Mouse (Mus musculus): ENCODE data around the gene Olfr101. TPM values are rescaled to one million over a fixed set of nuclear protein-coding genes. Genes with fewer than 3 reads are reported as not detected.

The Olfr101 gene
- not detected for total RNA-seq (2021)
- long read RNA-seq, experiment 1, result 0 reads
- long read RNA-seq, experiment 2, result 0 reads

- no peak for DNase-seq
Observed at GRCm38 (mm10) chr17:37304213-37304612, at the start of gene Olfr101. Gene Olfr101, minus strand, starts transcription at chr17:37304313.

- DNase-seq, result no peak
Observed at GRCm38 (mm10) chr17:37339598-37339997, 35.5 kb upstream of the Olfr101 start, which contains the start of gene Olfr103. Gene Olfr103, minus strand, starts transcription at chr17:37339698.

GRCm38 (mm10) chr17:37316954-37317353 lies 12.8 kb upstream of the Olfr101 start, which contains the start of gene Olfr102:
Gene Olfr102, minus strand, starts transcription at chr17:37317054.
- no peak for DNase-seq

- no peak for DNase-seq
Observed at GRCm38 (mm10) chr17:37310146-37310699, 6.1 kb upstream of the Olfr101 start.

- DNase-seq, result no peak
Observed at GRCm38 (mm10) chr17:37308483-37308882, 4.4 kb upstream of the Olfr101 start.

GRCm38 (mm10) chr17:37283360-37283759 lies 20.8 kb downstream of the Olfr101 start, which contains the start of gene Olfr99:
Gene Olfr99, minus strand, starts transcription at chr17:37283460.
- no peak for DNase-seq

- no peak for DNase-seq
Observed at GRCm38 (mm10) chr17:37280331-37280730, 23.8 kb downstream of the Olfr101 start.

- no peak for DNase-seq
Observed at GRCm38 (mm10) chr17:37276573-37276972, 27.5 kb downstream of the Olfr101 start.

GRCm38 (mm10) chr17:37275626-37276248 lies 28.4 kb downstream of the Olfr101 start:
- DNase-seq, result no peak

- DNase-seq, result peak; percentile 25
Observed at GRCm38 (mm10) chr17:37270702-37271092, 33.4 kb downstream of the Olfr101 start.

GRCm38 (mm10) chr17:37270058-37270701 lies 33.9 kb downstream of the Olfr101 start, which contains the start of gene H2-M3:
Gene H2-M3, plus strand, starts transcription at chr17:37270220.
- peak; percentile 83 for DNase-seq

- no peak for DNase-seq
Observed at GRCm38 (mm10) chr17:37263626-37264025, 40.5 kb downstream of the Olfr101 start, which contains the start of gene Olfr98. Gene Olfr98, minus strand, starts transcription at chr17:37263749.

GRCm38 (mm10) chr17:37250544-37250943 lies 53.6 kb downstream of the Olfr101 start:
- DNase-seq, result no peak

- no peak for DNase-seq
Observed at GRCm38 (mm10) chr17:37249460-37249859, 54.7 kb downstream of the Olfr101 start.

Other genes with a start within 250 kb of the Olfr101 start
- not detected for gene Olfr90, start 215.8 kb downstream of the Olfr101 start, total RNA-seq (2021)
- gene Olfr91, start 206.0 kb downstream of the Olfr101 start, total RNA-seq (2021), result not detected
- not detected for gene Olfr92, start 184.2 kb downstream of the Olfr101 start, total RNA-seq (2021)
- gene Olfr93, start 142.8 kb downstream of the Olfr101 start, total RNA-seq (2021), result not detected
- gene Ubd, start 110.4 kb downstream of the Olfr101 start, total RNA-seq (2021), result not detected
- not detected for gene Olfr94, start 103.3 kb downstream of the Olfr101 start, total RNA-seq (2021)
- not detected for gene Olfr95, start 91.2 kb downstream of the Olfr101 start, total RNA-seq (2021)
- gene Olfr96, start 84.2 kb downstream of the Olfr101 start, total RNA-seq (2021), result not detected
- not detected for gene Olfr97, start 67.0 kb downstream of the Olfr101 start, total RNA-seq (2021)
- gene Olfr98, start 40.6 kb downstream of the Olfr101 start, total RNA-seq (2021), result not detected
- gene H2-M3, start 34.1 kb downstream of the Olfr101 start, total RNA-seq (2021), result 1 to 10 TPM; 1.7 to 2.2 TPM
- gene Olfr99, start 20.9 kb downstream of the Olfr101 start, total RNA-seq (2021), result not detected
- gene Olfr102, start 12.7 kb upstream of the Olfr101 start, total RNA-seq (2021), result not detected
- not detected for gene Olfr103, start 35.4 kb upstream of the Olfr101 start, total RNA-seq (2021)
- gene Olfr104-ps, start 55.3 kb upstream of the Olfr101 start, total RNA-seq (2021), result not detected
- not detected for gene Olfr105-ps, start 74.7 kb upstream of the Olfr101 start, total RNA-seq (2021)
- not detected for gene Olfr106-ps, start 86.1 kb upstream of the Olfr101 start, total RNA-seq (2021)
- not detected for gene Olfr107, start 94.9 kb upstream of the Olfr101 start, total RNA-seq (2021)
- gene Olfr108, start 141.2 kb upstream of the Olfr101 start, total RNA-seq (2021), result not detected
- gene Olfr109, start 154.6 kb upstream of the Olfr101 start, total RNA-seq (2021), result not detected
- gene H2-M2, start 179.2 kb upstream of the Olfr101 start, total RNA-seq (2021), result not detected
- not detected for gene Olfr110, start 188.2 kb upstream of the Olfr101 start, total RNA-seq (2021)
- not detected for gene Olfr111, start 203.7 kb upstream of the Olfr101 start, total RNA-seq (2021)